Mouse (Mus musculus) thymus, adult 2 months (tissue): ENCODE measurements around the gene Pgf.

Source experiments
- CTCF ChIP-seq: fragments of 200-500 bp; IDR thresholded peaks from 2 replicates; pipeline ENCODE4 v1.5.1; 2012; ENCODE audit warnings: mild to moderate bottlenecking, control low read depth, low read length, moderate library complexity, borderline replicate concordance; ENCODE audit not compliant: control insufficient read depth, poor library complexity, insufficient read depth; ENCODE audit errors: extremely low read depth
- POLR2A ChIP-seq: fragments of 200-500 bp; IDR thresholded peaks from 2 replicates; pipeline ENCODE4 v1.6.1; 2012; ENCODE audit warnings: mild to moderate bottlenecking, low read length, control low read depth, moderate library complexity; ENCODE audit not compliant: control insufficient read depth, poor library complexity, insufficient read depth; ENCODE audit errors: extremely low read depth

- TF ChIP-seq CTCF (no peak), POLR2A (no peak)
These were observed 40.2 kb upstream of the Pgf start for GRCm38 (mm10) chr12:85217733-85218310.
